Mouse (Mus musculus) heart, adult 11 months (tissue): ENCODE results near the gene Dpep2nb.

ENCODE experiments used
- DNase-seq: peaks from one replicate; pipeline ENCODE4 v3.0.0; 2022

The Dpep2nb gene

GRCm38 (mm10) chr8:105957813-105958212, 48.0 kb downstream of the Dpep2nb start:
- peak; percentile 98 for DNase-seq

- DNase-seq = peak; percentile 97
Measured at GRCm38 (mm10) chr8:105956556-105956955, 49.2 kb downstream of the Dpep2nb start.

- DNase-seq = peak; percentile 96
Measured at GRCm38 (mm10) chr8:105951057-105951659, 54.6 kb downstream of the Dpep2nb start.

- DNase-seq = peak; percentile 95
Measured at GRCm38 (mm10) chr8:105949350-105949749, 56.4 kb downstream of the Dpep2nb start.
